Mouse (Mus musculus) myocyte (in vitro differentiated cells): ENCODE measurements around the gene Ess2. TPM values are rescaled to one million over a fixed set of nuclear protein-coding genes. Genes with fewer than 3 reads are reported as not detected.
A peak's percentile ranks its signal among the peaks of the same experiment; 100 is the strongest.
"Not testable (repeated sequence)": the region's sequence is repeated elsewhere in the genome, so short reads cannot be mapped to it uniquely, and the experiment has no call there.

ENCODE experiments used
- H3K27me3 ChIP-seq: one replicate; pipeline ENCODE4 v1.6.1; 2011; ENCODE audit not compliant: control insufficient read depth, insufficient read depth, insufficient read length
- H3K36me3 ChIP-seq: one replicate; pipeline ENCODE4 v1.6.1; 2011; ENCODE audit not compliant: control insufficient read depth, insufficient read depth
- H3K4me2 ChIP-seq: one replicate; pipeline ENCODE4 v1.6.1; 2011; ENCODE audit warnings: low read depth, control low read depth
- H3K4me3 ChIP-seq: one replicate; pipeline ENCODE4 v1.5.1; 2011; ENCODE audit warnings: mild to moderate bottlenecking, control low read depth, moderate library complexity
- H3K79me2 ChIP-seq: one replicate; pipeline ENCODE4 v1.6.1; 2011; ENCODE audit not compliant: control insufficient read depth, insufficient read depth
- H3ac ChIP-seq: one replicate; pipeline ENCODE4 v1.6.1; 2011; ENCODE audit not compliant: control insufficient read depth, insufficient read length
- CEBPB ChIP-seq: IDR thresholded peaks from 2 replicates; pipeline ENCODE4 v1.6.1; 2011; ENCODE audit warnings: mild to moderate bottlenecking, moderate library complexity; ENCODE audit not compliant: poor library complexity, insufficient read depth, severe bottlenecking
- E2F4 ChIP-seq: IDR thresholded peaks from one replicate; pipeline ENCODE4 v1.6.1; 2011; ENCODE audit warnings: mild to moderate bottlenecking, control low read depth, moderate library complexity; ENCODE audit not compliant: insufficient read depth
- MAX ChIP-seq: IDR thresholded peaks from one replicate; pipeline ENCODE4 v1.6.1; 2011; ENCODE audit warnings: low read depth, mild to moderate bottlenecking, control low read depth
- MYOD1 ChIP-seq, 3 experiments: IDR thresholded peaks; one replicate each; pipeline ENCODE4 v1.6.1; 2011; ENCODE audit warnings: control low read depth in 2 of 3, low read depth in 2 of 3, mild to moderate bottlenecking in 2 of 3, moderate library complexity in 1 of 3; ENCODE audit not compliant: insufficient read length in 2 of 3, control insufficient read depth in 1 of 3
- MYOG ChIP-seq, 3 experiments: IDR thresholded peaks; one replicate each; pipeline ENCODE4 v1.6.1; 2011; ENCODE audit warnings: control low read depth in 2 of 3, low read depth in 2 of 3, mild to moderate bottlenecking in 2 of 3; ENCODE audit not compliant: insufficient read length in 2 of 3, control insufficient read depth in 1 of 3, insufficient read depth in 1 of 3
- POLR2A ChIP-seq: IDR thresholded peaks from one replicate; pipeline ENCODE4 v1.6.1; 2011; ENCODE audit warnings: low read depth, mild to moderate bottlenecking, control low read depth, moderate library complexity; ENCODE audit not compliant: insufficient read length
- POLR2AphosphoS2 ChIP-seq: IDR thresholded peaks from one replicate; pipeline ENCODE4 v1.6.1; 2011; ENCODE audit warnings: low read depth, control low read depth; ENCODE audit not compliant: insufficient read length
- REST ChIP-seq: IDR thresholded peaks from one replicate; pipeline ENCODE4 v1.6.1; 2011; ENCODE audit warnings: mild to moderate bottlenecking, control low read depth, moderate library complexity; ENCODE audit not compliant: insufficient read depth, insufficient read length
- SRF ChIP-seq: IDR thresholded peaks from one replicate; pipeline ENCODE4 v1.6.1; 2011; ENCODE audit warnings: low read depth; ENCODE audit not compliant: control insufficient read depth, insufficient read length
- TCF12 ChIP-seq: IDR thresholded peaks from one replicate; pipeline ENCODE4 v1.6.1; 2011; ENCODE audit warnings: mild to moderate bottlenecking, control low read depth; ENCODE audit not compliant: poor library complexity, insufficient read depth, severe bottlenecking
- TCF3 ChIP-seq: IDR thresholded peaks from one replicate; pipeline ENCODE4 v1.6.1; 2011; ENCODE audit warnings: low read depth, control low read depth; ENCODE audit not compliant: insufficient read length
- USF1 ChIP-seq: IDR thresholded peaks from one replicate; pipeline ENCODE4 v1.6.1; 2011; ENCODE audit warnings: low read depth, mild to moderate bottlenecking, control low read depth, moderate library complexity
- polyA plus RNA-seq: library from polyadenylated mRNA; unstranded; fragments of >200 nt; fragmentation: generic; extraction: Trizol; gene quantifications from one replicate; pipeline ENCODE4 v1.2.1, GENCODE M21; 2012; ENCODE audit warnings: missing spikeins

Gene Ess2
- 17.4 TPM for polyA plus RNA-seq

GRCm38 (mm10) chr16:17911052-17911595 is at the start of gene Ess2:
TSS of gene Ess2 (minus strand) at chr16:17911348.
- Histone ChIP-seq H3K4me2 (peak within 1 kb of the TSS; percentile 98), H3K4me3 (peak within 1 kb of the TSS; percentile 65), H3ac (peak within 1 kb of the TSS; percentile 53), H3K79me2 (peaks cover 19% of the 10 kb centered on the region), H3K27me3 (peaks cover 43% of the 10 kb centered on the region), H3K36me3 (peaks cover 15% of the 10 kb centered on the region)
- TF ChIP-seq POLR2A (peak; percentile 55), SRF (peak; percentile 63), POLR2AphosphoS2 (peak; percentile 59), TCF3 (no peak), MYOG (IDR thresholded peaks at IDR 0.05; ENCODE audit: control insufficient read depth in 1 of 3, insufficient read depth in 1 of 3, insufficient read length in 2 of 3, low read depth in 2 of 3) (no peak)

GRCm38 (mm10) chr16:17956052-17956638 is 45.0 kb upstream of the Ess2 start:
- H3K36me3 ChIP-seq, H3ac ChIP-seq, H3K79me2 ChIP-seq, H3K4me2 ChIP-seq, H3K4me3 ChIP-seq, H3K27me3 ChIP-seq: not testable (repeated sequence)

- Histone ChIP-seq H3K4me2 (no peak overlapping the region), H3K4me3 (no peak overlapping the region), H3K27me3 (no peaks in the 10 kb centered on the region), H3K79me2 (no peaks in the 10 kb centered on the region), H3K36me3 (no peaks in the 10 kb centered on the region), H3ac (no peak overlapping the region)
- no peak for TF ChIP-seq POLR2AphosphoS2
- TF ChIP-seq CEBPB = no peak
- TF ChIP-seq TCF12 = no peak
- TF ChIP-seq MYOG (IDR thresholded peaks at IDR 0.05; ENCODE audit: control insufficient read depth in 1 of 3, insufficient read depth in 1 of 3, insufficient read length in 2 of 3, low read depth in 2 of 3) = no peak
- TF ChIP-seq REST = no peak
- TF ChIP-seq MAX = no peak
- TF ChIP-seq TCF3 = no peak
- no peak for TF ChIP-seq SRF
- no peak for TF ChIP-seq E2F4
- TF ChIP-seq USF1 = no peak
- TF ChIP-seq MYOD1 (IDR thresholded peaks at IDR 0.05; ENCODE audit: control insufficient read depth in 1 of 3, insufficient read length in 2 of 3, low read depth in 2 of 3) = no peak
- no peak for TF ChIP-seq POLR2A
Measured at GRCm38 (mm10) chr16:17951618-17952017, 40.5 kb upstream of the Ess2 start.

GRCm38 (mm10) chr16:17950068-17950467 is 38.9 kb upstream of the Ess2 start:
- no peak overlapping the region for H3ac ChIP-seq
- no peak overlapping the region for H3K4me3 ChIP-seq
- TF ChIP-seq CEBPB (no peak), REST (no peak), TCF12 (no peak), TCF3 (no peak), USF1 (no peak), E2F4 (no peak), POLR2A (no peak), SRF (no peak), POLR2AphosphoS2 (no peak), MYOG (IDR thresholded peaks at IDR 0.05; ENCODE audit: control insufficient read depth in 1 of 3, insufficient read depth in 1 of 3, insufficient read length in 2 of 3, low read depth in 2 of 3) (no peak), MAX (no peak), MYOD1 (IDR thresholded peaks at IDR 0.05; ENCODE audit: control insufficient read depth in 1 of 3, insufficient read length in 2 of 3, low read depth in 2 of 3) (no peak)
- no peaks in the 10 kb centered on the region for H3K27me3 ChIP-seq
- H3K79me2 ChIP-seq = no peaks in the 10 kb centered on the region
- H3K4me2 ChIP-seq = no peak overlapping the region
- H3K36me3 ChIP-seq = no peaks in the 10 kb centered on the region

GRCm38 (mm10) chr16:17949421-17949877 is 38.3 kb upstream of the Ess2 start:
- Histone ChIP-seq H3K36me3 (no peaks in the 10 kb centered on the region), H3K79me2 (no peaks in the 10 kb centered on the region), H3ac (no peak overlapping the region), H3K4me2 (no peak overlapping the region), H3K27me3 (no peaks in the 10 kb centered on the region), H3K4me3 (no peak overlapping the region)
- no peak for TF ChIP-seq CEBPB
- no peak for TF ChIP-seq MYOG (IDR thresholded peaks at IDR 0.05; ENCODE audit: control insufficient read depth in 1 of 3, insufficient read depth in 1 of 3, insufficient read length in 2 of 3, low read depth in 2 of 3)
- TF ChIP-seq TCF3 = no peak
- TF ChIP-seq MYOD1 (IDR thresholded peaks at IDR 0.05; ENCODE audit: control insufficient read depth in 1 of 3, insufficient read length in 2 of 3, low read depth in 2 of 3) = no peak
- no peak for TF ChIP-seq POLR2A
- TF ChIP-seq SRF = no peak
- no peak for TF ChIP-seq MAX
- no peak for TF ChIP-seq REST
- no peak for TF ChIP-seq POLR2AphosphoS2
